Mouse (Mus musculus) cerebellum, postnatal 25 days (tissue): ENCODE measurements around the gene Umad1.
A peak's percentile ranks its signal among the peaks of the same experiment; 100 is the strongest.

ENCODE experiments used
- DNase-seq, 2 experiments: peaks; one replicate each; pipeline ENCODE4 v3.0.0; 2021; ENCODE audit warnings: mixed read lengths in 2 of 2

Gene Umad1

DNA sequence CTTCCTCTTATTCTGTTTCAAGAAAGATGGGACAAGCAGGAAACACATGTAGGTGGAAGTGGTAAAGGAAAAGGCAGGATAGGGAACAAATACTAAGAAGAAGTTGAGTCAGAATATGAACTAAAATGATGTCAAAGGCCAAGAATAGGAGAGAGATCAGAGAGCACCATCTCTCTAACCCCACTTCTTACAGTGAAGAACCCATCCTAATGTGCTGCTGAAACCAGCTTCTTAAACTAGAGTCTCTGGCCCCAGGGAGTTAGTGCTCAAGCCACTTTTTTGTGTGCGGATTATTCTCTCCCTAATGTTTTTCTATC is 161.1 kb downstream of the Umad1 start:
- no peak for DNase-seq

DNA sequence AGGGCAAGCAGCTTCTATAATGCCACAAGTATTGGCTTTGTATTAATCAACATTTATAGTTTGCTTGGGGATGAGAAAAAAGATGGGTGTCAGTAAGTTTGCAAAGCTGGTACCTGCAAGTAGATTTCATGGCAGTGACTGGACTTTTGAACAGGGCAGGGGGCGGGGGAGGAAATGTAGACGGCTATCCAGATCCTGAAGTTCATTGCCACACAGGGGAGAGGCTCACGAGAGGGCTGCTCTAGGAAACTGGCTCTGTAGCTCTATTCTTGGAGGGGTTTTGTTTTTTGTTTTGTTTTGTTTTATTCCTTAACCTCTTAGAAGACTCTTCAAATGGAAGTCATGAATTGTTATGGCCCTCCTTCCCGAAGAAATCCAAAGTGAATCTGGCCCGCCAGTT is 162.3 kb downstream of the Umad1 start:
- DNase-seq = no peak

DNA sequence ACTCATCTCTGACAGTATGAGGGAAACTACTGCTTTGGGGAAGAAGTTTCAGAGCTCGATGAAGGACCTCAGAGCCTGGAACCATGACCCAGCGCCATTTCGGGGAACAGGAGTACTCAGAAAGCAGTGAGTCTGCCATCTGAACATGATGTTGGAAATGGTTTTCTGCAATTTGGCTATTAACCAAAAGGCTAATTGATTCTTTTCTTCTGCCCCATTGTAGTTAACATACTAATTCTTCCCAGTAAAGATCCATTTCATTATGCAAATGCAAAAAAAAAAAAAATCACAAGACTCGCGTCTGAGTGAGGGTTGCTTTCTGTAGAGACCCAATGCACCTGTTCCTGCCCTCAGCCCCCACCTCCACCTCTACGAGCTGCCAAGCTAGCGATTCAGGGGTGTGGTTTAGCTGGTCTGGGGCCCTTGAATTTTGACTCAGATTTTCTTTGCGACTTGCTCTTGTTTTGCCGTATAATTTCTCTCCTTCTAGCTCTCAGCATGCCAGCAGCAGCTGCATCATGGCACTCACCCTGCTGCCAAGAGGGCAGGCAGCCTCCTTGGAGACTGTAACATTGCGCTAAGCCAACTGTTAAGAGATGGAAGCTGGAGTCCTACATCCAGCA is 163.0 kb downstream of the Umad1 start:
- DNase-seq = peak; percentile 48 to 51

DNA sequence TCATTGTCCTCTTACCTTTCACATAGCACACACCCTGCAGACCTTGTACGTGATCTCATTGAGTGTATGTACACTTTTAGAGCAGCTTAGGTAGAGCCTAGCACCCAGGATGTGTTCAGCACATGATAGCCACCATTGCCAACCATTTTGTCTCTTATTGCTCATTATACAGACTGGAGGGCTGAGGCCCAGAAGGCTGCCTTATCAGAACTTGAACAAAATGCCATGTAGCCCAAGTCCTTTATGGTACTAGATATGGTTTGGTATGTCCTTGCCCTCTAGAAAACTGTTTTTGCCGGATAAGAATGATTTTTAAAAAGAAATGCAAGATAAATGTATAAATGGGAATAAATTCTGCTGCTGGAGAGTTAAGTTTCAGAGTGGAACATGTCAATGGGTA is 164.1 kb downstream of the Umad1 start:
- DNase-seq = no peak

DNA sequence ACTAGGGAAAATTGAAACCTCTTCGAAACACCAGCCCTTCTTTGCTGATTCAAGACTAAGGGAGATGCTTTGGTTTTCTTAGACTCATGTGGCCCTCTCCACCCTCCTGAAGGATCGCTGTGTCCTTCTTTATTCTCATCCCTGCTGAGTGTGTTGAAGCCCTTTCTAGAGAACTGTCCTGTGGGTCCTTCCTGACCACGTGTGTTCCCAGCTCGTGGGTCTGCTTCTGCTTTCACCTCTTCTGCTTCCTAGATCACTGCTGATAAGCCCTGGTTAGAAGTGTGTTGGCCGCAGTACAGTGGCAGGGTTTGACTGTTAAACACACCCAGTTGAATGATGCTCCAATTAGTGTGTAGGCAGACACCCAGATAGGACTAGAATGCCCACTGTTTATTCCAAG is 168.6 kb downstream of the Umad1 start:
- no peak for DNase-seq

DNA sequence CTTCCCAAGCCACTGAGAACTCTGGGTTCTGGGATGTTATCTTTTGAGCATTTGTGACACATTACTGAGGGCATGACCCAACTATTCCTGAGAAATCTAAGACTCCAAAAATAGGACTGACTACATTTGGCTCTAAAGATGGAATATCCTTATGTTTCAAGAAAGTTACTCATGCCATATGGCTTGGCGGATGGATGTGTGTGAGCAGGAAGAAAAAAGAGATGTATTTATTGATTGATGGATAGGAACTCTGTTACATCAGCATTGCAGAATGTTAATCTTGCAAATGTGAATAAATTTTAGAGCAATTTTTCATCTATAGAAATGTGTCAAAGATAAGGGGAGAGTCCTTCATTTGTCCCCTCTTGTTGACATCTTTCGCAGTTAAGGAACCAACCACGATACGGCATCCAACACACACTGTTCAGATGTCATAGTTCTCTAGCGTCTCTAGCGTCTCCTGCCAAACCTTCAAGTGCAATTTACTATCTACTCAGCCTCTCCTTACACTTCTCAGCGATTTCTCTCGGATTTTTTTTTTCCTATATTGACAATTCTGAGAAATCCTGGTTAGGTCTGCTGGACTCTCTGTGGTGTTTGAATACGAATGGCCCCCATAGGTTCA is 171.6 kb downstream of the Umad1 start:
- no peak for DNase-seq

DNA sequence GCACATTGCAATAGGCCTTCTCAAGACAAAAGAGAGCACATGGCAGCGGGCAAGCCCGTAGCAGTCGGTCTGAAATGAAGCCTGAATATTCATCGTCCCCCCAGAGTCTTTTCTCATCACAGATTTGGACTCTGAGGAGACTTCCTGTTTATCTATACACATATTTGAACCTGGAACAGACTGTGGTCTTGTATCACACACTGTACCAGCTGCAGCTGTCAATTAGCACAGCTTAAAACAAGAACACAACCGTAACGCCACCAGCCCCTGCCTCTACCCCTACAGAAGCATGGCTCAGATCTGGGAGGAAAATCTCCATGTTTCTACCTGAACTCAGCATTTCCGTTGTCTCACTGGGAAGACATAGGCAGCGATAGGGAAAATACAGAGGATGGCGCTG is 174.1 kb downstream of the Umad1 start:
- DNase-seq = no peak

DNA sequence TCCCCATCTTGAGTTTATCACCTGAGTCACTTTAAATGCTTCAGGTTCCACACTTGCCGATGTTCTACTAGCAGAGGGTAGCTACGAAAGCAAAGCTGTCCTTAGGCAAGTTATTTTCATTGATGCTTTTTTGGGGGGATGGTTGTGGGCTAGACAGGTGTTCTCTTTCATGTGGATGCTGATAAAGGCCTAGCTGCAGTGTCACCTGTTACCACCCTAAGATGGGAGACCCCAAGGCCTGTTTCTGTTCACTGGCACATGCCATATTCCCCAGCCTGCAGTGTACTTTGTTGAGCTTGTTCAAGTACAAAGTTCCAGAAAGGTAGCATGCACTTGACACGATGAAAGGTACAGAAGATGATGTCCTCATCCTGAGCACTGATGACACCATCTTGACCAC is 178.8 kb downstream of the Umad1 start:
- DNase-seq = no peak

DNA sequence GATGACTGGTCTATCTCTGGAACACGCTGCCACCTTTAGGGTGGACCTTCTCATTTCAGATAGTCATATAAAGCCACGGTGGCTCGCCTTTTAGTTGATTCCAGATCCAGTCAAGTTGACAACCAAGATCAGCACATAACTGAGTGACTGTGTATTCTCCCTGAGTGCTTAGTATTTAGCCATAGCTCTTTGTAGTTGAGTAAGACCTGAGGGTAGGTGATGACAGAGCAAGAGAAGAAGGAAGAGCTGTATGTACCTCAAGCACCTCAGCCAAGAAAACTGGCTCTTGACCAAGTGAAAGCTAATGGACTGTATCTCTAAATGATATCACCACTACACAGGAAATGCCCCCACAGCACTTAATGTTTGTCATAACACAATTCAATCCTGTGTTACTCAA is 182.7 kb downstream of the Umad1 start:
- no peak for DNase-seq

DNA sequence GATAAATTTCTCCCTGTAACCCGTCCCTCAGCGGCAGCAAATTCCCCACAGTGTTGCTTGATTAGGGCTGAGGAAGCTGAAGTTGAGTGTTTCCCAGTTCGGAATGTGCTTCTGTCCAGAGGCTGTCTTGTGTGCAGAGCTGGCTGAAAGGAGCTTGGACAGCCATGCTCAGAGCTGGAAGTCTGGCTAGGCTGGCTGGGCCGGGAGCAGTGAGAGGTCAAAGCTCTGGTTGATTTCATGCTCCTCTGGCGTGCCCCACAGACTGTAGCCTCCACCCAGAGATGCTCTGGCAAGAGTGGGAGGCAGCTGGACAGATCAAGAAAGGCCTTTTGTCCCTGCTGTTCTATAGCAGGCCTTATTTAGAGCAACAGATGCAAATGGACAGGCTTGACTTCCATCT is 187.7 kb downstream of the Umad1 start:
- peak in 1 of 2 experiments; percentile 18 for DNase-seq

DNA sequence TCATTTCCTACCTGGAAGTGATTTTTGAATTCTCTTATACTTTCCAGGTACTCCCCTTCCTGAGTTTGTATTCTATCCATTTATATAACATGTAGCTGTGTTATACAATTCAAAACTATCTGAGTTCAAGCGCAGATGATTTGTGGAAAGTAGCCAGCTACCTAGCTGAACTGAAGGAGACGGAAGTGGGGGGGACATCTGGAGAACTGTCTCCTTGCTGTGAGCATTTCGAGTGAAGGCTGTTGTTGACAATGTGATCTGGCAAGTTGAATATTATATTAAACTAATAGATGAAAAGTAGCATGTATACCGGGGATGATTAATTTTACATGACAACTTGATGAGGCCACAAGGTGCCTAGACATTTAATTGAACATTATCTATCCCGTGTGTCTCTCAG is 196.5 kb downstream of the Umad1 start:
- DNase-seq = peak in 1 of 2 experiments; percentile 29

DNA sequence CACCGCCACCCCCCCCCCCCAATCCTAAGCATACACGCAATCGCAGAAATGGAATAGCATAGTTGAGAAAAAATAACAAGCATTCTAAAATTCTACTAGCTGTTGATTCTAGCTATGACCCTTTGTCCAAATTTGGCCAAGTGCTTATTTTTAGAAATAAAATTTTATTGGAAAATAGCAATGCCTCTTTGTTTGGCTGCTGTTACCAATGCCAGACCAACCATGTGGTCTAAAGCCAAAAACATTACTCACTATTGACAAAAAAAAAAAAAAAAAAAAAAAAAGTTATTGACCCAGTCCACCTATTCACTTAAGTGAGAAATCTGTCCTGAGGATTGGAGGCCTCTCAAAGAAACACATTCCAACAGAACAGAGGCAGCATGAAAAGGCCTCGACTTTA is 199.5 kb downstream of the Umad1 start:
- no peak for DNase-seq

DNA sequence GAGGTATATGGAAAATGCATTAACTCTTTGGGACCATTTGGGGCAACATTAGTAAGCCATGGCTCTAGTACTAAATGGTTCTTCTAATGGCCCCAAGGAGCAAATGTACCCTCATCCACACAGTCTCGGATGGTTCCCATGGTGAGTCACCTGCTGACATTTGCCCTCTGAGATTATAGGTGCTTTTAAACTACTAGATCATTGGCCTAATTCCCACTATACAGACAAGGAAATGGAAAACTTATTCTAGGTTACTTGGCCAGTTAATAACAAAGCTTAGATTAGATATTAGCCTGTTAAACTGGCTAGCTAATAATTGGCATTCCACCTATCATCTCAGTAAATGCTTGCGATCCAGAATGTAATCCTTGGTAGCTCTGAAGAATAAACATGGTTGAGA is 203.4 kb downstream of the Umad1 start:
- DNase-seq = no peak

DNA sequence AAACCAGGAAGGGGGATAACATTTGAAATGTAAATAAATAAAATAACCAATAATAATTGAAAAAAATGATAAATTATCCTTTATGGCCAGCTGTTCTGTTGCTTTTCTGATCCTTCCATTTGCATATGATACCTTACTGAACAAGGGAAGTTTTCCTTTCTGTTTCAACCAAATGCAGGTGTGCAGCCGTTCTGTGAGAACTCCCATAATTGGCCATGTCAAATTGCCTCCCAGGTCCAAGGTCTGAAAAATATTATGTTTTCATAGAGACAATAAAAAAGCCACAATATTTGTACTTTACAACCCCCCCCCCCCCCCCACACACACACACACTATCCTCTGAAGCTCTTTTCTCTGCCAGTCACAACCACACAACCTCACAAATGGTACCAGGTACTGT is 206.3 kb downstream of the Umad1 start:
- no peak for DNase-seq

DNA sequence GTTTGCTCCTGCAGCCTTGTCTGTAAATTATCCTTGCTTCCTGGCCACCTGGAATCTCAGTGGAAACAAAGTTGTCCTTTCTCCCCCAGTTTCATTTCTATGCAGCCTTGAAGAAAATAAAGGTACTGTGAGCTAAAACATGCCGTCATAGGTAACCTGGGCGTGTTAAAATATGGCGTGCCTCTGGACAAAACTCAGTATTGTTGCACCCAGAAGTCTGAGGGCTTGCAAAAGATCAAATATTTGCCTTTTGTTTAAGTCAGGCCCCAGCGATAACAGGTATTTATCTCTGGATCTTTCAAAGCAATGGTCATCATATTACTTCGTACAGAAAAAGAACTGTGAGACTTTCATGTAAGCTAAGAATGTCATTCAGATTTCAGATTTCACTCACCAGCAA is 206.9 kb downstream of the Umad1 start:
- DNase-seq = no peak

DNA sequence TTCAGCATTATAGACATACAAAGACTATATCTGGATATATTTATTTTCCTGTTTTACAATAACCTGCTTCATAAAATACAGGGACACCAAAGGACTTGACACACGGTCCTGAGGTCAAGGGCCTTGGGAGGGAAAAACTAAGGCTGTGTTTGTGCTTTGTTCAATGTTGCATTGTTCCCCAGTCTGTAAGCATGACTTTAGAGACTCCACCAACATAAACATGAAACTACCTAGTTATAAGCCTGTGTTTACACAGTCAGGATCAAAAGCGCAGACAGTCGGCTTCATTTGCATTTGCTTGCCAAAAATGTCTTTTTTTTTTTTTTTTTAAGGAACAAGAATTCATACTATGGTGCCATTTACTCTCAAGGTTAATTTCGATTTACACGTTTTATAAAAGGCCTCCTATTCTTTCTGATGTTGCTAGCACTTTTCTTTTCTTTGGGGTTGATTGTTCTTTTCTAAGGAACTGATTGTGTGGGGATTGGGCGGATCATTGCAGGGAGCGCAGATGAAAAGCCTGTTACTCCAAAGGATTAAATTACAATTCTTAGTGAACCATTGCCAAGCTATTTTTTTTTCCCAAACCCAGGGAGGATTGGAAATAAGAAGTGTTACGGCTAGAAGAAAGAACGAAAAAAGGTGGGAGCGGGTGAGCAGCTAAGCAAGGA is 208.7 kb downstream of the Umad1 start:
- no peak for DNase-seq

DNA sequence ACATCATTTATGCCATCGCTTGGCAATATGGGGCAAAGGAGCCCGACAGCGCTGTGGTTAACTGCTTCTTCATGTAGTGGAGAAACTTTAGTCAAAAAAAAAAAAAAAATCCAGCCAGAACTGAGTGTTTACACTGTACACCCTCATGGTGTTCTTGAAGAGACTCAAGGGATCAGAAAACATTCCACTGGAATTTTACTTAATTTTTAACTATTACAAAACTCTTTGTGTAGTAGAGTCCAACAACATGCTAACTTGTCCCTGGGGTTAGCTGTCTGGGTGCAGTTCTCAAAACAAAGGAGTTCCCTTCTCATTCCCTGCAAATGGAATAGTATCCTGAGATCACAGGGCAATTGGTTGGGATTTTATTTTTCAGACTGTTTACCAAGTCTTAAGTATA is 210.8 kb downstream of the Umad1 start:
- DNase-seq = no peak

DNA sequence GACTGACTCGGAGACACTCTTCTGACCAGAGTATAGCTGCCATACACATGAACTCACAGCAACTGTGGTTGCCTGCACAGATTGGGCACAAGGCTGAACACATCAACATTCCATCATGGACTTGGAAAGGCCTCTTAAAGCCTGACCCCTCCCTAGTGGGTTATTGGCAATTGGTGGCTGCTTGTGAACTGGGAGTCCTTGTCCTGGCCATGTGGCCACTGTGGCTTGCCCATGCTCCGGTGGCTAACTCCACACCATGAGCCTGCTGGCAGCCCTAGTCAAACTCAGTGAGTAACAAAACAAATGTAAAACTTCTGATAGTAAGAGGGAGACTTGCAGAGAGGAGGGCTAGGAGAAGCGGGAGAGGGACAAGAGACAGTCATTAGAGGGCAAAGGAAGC is 213.0 kb downstream of the Umad1 start:
- DNase-seq = no peak

DNA sequence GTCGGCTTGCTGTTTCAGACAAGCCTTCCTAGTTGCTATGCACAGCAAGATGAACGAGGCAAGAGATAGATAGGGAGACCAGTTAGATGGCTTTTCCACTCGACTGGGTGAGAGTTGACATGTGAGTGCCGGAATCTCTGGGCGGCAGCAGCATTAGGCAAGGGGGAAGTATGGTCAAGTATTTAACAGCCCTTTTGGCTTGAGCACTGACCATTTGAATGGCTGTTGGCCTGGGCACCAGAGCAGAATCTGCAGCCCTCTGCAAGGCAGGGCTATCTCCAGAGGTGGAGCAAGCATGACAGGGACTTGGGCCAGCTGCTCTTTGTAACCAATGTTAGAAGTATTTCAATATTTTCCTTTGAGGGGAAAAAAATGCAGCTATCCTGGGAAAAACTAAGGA is 213.8 kb downstream of the Umad1 start:
- no peak for DNase-seq

DNA sequence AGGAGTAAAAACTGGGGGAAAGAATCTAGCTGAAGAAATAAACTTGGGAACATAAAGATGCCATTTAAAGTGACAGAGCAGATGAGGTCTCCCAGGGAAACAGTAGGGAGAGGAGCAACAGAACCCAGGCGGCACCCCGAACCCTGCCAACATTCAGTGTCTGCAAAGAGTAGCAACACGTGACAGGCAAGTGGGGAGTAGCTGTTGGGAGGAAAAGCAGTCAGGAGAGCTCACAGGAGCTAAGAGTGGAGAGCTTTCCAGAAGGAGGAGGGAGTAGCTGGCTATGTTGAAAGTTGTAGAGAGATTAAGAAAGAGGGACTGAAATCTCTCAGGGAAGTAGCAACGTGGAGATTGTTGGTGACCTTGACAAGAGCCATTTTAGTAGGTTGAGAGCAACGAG is 214.4 kb downstream of the Umad1 start:
- no peak for DNase-seq

DNA sequence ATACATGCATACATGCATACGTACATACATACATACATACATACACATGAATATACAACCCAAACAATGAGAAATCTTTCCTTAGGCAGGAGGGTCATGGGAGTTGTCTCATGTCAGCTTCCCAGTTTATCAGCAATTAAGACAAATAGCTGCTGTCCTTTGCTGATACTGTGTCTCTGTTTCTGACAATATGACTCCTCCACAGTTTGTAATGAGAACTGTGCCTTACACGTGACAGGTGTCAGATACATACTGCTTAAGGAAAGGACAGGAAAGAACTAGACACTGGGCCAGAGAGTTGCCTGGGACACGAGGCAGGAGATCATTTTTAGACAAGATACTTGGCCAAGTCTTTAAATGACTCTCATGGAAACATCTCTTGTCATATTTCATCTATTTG is 215.2 kb downstream of the Umad1 start:
- no peak for DNase-seq

DNA sequence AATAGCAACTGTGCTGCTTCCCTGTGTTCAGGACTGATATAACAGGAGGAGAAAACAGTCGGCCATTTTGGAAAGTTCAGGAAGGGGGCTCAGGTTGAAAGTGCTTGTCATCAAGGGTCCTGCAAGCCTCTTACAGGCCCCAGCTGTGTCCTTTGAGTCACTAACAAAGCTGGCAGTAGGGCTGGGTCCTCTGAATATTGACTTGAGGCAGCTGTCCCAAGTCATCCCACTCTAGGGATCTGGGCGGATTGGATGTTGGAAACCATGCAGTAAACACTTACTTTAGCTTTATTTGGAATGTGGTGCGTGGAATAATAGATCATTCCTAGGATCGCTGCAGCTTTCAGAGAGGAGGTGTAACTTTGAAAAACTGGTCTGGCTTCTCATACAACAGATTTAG is 215.7 kb downstream of the Umad1 start:
- DNase-seq = no peak

DNA sequence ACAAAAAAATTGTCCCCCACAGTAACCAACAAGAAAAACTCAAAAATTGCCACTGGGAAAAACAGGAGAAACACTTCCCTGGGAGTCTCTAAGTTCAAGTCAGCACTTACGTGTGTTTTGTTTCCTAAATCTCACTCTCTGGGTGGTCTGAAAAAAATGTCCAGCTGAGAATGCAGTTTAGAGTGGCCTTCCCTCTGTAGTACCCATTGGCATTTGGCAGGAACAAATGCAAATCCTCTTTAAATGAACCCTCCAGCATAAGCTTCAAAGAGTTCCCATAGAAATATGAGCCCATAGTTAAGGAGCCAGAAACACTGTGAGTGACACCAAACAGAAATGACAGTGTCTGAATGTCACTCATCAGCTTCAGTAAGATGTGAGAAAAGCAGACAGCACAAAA is 220.1 kb downstream of the Umad1 start:
- DNase-seq = no peak

DNA sequence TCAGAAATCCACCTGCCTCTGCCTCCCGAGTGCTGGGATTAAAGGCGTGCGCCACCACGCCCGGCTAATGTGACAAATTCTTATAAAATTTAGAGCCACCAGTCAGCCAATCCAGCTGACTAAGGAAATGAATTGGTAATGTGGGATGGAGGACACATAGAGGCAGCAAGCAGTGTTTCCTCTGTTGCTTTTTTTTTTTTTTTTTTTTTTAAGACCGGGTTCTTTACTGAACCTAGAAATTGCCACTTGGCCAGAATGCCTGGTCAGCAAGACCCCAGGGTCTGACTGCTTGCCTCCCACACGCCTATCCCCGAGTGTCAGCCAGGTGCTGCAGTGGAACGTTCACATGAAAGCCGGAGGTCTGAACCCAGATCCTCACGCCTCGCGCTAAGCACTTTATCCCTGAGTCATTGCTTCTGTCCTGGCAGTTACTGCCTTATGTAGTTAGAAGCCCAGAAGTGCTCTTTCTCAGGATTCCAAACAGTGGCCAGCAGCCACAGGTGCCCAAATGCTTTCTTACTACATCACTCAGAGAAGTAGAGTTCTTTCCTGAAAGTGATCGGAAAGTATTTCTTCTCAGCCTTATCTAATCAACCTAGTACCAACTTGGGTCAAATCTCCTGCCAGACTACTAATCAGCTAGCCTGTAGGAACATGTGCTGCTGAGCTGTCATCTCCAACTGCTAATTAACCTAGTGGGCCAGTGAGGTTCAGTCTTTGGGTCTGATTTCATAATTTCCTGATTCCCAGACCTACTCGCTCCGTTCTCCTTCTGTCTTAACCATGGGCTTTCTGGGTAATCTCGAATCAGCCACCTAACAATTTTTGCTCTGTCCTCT is 225.6 kb downstream of the Umad1 start:
- DNase-seq = no peak
